Mouse (Mus musculus): Measurements from ENCODE around the gene 4930469K13Rik.

4930469K13Rik gene

GRCm38 (mm10) chr11:34042808-34043207, 55.5 kb downstream of the 4930469K13Rik start:
- DNase-seq (ENCODE audit: low spot score in 2 of 2), result no peak

DNA sequence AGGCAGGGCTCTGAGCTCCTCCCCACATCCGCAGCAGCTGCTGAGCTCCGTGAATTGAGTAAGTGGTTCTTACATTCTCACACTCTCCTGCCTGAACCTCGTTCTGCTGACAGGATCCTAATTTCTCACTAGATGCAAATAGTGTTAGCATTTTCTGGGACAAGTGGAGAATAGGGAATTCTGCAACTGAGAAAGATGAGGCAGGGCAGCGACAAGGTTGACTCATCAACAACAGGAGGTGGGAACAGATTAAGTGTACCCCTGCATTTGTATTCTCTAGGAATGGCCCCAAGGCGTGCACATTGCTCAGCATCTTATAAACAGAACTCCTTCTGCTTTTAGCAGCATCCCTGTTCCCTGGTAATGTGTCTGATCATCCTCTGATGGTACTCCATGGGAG, 58.3 kb downstream of the 4930469K13Rik start:
- DNase-seq (ENCODE audit: low spot score in 2 of 2), result no peak

- no peak for DNase-seq (ENCODE audit: low spot score in 2 of 2)
Measured at GRCm38 (mm10) chr11:34035909-34036658, 62.3 kb downstream of the 4930469K13Rik start.

DNA sequence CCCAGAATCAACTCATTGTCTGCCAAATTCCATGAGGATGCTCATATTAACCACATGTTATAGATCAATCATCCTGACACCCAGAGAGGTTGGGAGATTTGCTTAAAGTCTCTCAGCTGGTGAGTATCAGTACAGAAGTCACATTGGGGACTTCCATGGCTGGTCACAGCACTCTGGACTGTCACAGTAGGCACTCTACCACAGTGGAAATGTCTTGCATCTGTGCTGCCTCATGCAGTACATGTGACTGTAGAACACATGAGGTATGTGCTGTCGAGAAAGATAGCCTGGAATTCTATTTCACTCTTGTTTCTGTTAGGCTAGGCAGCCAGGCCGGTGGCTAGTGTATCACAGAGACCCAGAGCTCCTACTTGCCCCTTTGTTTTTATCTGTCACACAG, 63.6 kb downstream of the 4930469K13Rik start:
- DNase-seq (ENCODE audit: low spot score in 2 of 2), result no peak

GRCm38 (mm10) chr11:34034008-34034505, 64.3 kb downstream of the 4930469K13Rik start:
- no peak for DNase-seq (ENCODE audit: low spot score in 2 of 2)

GRCm38 (mm10) chr11:34031015-34031805, 67.1 kb downstream of the 4930469K13Rik start:
- no peak for DNase-seq (ENCODE audit: low spot score in 2 of 2)

GRCm38 (mm10) chr11:34029658-34030057, 68.7 kb downstream of the 4930469K13Rik start:
- DNase-seq (ENCODE audit: low spot score in 2 of 2), result no peak

GRCm38 (mm10) chr11:34025091-34025490, 73.3 kb downstream of the 4930469K13Rik start:
- no peak for DNase-seq (ENCODE audit: low spot score in 2 of 2)

DNA sequence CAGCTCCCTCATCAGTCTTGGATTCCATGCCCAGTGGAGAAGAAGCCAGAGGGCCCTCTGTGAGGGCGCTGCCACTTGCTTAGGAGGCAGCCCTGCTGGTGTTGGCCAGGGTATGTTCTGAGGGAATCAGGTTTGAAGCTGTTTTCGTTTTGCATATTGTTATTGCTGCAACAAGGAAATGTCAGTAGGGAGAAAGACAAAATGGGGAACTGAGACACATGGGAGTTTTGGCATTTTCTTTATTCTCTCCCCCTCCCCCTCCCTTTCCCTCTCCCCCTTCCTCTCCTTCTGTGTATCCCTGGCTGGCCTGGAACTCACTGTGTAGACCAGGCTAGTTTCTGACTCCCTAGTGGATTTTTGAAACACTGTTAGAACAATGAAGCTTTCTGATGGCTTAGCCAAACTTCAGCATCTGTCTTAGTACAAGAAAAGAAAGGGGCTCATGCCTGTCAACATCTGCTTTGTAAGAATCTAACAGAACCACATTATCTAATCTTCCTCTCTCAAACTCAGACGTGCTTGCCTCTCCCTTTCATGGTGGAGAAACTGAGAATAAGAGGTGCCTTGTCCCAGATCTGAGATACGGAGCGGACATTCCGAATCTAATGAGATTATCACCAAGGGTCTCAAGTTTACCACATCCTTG, 86.2 kb downstream of the 4930469K13Rik start:
- DNase-seq (ENCODE audit: low spot score in 2 of 2), result no peak

GRCm38 (mm10) chr11:34010859-34011172, 87.5 kb downstream of the 4930469K13Rik start:
- DNase-seq (ENCODE audit: low spot score in 2 of 2), result no peak

- no peak for DNase-seq (ENCODE audit: low spot score in 2 of 2)
Measured at GRCm38 (mm10) chr11:34010133-34010858, 88.1 kb downstream of the 4930469K13Rik start.

DNA sequence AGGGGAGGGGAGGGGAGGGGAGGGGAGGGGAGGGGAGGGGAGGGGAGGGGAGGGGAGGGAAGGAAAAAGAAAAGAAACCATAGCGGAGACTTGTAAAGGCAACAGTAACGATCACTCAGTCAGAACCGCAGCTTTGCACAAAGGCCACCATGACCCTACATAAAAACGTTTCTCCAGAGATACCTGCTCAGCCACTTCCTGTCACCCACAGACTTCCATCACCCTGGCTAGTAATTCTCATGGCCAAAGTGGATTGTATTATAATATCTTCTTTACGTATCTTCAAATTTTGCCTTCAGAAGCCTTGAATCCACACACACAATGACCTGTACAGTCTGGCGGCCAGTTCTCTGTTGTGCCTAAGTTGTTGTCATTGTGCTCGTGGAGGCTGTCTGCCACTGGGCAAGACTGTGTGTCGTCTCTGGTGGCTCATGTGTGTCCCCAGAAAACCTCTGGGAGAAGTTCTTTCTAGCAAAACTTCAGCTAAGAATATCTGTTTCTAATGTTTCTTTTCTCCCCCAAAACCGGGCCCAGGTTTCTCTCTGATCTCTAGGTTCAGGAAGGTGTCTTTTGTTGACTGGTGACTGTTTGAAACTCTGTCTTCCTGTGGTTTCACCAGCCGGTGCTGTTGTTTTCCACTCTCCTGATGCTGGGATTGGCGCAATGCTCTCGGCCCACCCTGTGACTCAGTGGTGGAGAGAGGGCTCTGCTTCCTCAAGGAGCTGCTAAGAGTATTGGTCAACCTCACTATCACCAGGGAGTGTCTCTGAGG, 88.9 kb downstream of the 4930469K13Rik start:
- no peak for DNase-seq (ENCODE audit: low spot score in 2 of 2)

GRCm38 (mm10) chr11:34008702-34009101, 89.7 kb downstream of the 4930469K13Rik start:
- peak in 1 of 2 experiments; percentile 57 for DNase-seq (ENCODE audit: low spot score in 2 of 2)

DNA sequence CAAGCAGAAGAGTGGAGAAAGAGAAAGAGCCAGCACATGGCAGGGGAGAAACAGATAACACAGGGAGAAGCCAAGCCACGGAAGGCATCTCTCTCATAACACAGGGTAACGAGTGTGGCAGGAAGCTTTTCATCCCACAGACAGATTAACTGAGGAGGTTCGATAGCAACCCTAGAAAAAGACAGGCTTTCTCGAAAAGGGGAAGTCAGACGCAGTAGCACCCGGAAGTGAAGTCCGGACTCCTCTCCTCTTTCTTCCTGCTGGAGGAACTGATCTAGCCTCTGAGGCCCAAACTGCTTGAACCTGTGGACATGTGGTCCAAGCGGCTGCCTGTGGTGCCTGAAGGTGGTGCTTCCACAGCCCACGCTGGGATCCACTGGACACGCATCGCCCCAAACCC, 90.1 kb downstream of the 4930469K13Rik start:
- no peak for DNase-seq (ENCODE audit: low spot score in 2 of 2)

GRCm38 (mm10) chr11:34007616-34008015, 90.7 kb downstream of the 4930469K13Rik start:
- no peak for DNase-seq (ENCODE audit: low spot score in 2 of 2)

DNA sequence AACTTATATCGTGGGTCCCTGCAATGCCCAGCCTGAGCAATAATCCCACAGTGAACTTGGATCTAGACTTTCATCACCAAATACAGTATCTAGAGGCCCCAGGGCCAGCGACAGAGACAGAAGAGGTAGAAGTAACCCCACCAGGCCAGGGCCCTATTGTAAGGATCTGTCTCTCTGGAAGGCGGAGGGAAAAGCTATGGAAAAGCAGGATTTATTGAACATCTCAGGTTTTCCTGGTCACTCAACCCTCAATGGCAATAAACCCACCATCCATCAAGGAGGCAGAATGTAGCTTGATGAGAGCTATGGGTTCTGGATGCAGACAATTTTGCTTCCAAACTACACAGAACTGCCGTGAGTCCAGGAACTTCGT, 95.8 kb downstream of the 4930469K13Rik start:
- no peak for DNase-seq (ENCODE audit: low spot score in 2 of 2)

DNA sequence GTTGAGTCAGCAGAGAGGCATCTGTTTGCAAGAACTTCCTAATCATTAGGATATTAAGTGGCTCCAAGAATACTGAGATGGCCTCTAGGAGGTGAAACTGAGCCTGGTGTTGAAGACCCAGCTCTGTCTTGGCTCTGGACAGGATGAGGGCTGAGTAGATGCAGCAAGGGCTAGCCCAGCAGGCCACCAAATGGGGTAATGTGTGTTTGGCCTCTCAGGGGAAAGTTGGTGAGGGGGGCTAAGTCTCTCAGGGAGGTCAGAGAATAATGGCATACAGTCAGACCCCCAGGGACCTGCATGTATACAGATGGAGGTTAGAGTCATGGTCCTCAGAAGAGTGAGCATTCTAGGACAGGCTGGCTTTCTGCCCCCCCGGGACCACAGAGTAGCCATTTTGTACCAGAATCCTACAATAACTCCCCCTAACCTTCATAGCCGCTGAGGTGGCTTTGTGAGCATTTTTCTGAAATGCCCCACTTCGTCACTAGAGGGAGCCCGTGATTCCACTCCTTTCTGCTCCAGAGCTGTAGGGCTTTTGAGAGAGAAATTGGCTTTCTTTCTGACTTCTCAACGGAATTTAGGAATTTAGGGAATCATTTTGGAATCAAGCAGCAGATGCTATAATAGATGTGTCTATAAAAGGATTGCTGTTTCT, 96.3 kb downstream of the 4930469K13Rik start:
- peak in 1 of 2 experiments; percentile 66 for DNase-seq (ENCODE audit: low spot score in 2 of 2)

- DNase-seq (ENCODE audit: low spot score in 2 of 2), result peak in 1 of 2 experiments; percentile 12
Measured at GRCm38 (mm10) chr11:34000416-34000815, 97.9 kb downstream of the 4930469K13Rik start.

- DNase-seq (ENCODE audit: low spot score in 2 of 2), result no peak
Measured at GRCm38 (mm10) chr11:33998244-33998643, 100.1 kb downstream of the 4930469K13Rik start.

GRCm38 (mm10) chr11:33993496-33993895, 104.9 kb downstream of the 4930469K13Rik start:
- DNase-seq (ENCODE audit: low spot score in 2 of 2), result peak in 1 of 2 experiments; percentile 16

Data from cerebellum, postnatal 4 days (tissue).